Mouse (Mus musculus): Measurements from ENCODE around the gene Tsc22d2.

Tsc22d2 gene

DNA sequence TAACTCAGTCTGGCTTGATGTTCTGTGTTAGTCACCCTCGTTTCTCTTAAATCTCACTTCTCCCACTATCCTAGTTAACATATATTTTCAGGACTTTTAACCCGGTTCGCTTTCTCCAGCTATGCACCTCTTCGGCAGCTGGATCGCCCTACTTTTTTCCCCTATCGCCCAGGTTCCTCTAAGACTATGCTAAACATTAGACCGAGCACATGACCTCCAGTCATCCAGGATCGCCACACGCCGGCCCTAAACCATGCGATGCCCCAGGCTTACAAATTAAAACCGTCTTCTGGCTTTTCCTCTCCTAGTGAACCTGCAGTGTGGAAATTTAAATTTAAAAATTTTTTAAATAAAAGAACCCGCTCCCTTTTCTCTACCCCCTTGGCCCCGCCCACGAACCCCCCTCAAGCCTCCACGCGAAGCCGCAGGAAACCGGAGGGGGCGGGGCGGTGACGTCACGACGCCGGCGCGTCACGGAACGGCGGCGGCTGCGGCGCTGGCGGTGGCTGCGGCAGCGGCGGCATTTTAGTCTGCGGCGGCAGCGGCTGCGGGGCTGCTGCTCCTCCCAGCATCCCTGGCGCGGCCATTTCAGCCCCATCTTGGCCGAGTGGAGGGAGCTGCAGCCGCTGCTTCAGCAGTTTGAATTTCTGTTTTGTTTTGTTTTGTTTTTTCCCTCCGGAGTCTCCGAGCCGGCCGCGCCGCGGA lies at the start of gene Tsc22d2:
Tsc22d2 (plus strand) TSS at position 482 of the 705 bp plus-strand sequence.
- DNase-seq (ENCODE audit: low read depth, low spot score) = peak; percentile 88

DNA sequence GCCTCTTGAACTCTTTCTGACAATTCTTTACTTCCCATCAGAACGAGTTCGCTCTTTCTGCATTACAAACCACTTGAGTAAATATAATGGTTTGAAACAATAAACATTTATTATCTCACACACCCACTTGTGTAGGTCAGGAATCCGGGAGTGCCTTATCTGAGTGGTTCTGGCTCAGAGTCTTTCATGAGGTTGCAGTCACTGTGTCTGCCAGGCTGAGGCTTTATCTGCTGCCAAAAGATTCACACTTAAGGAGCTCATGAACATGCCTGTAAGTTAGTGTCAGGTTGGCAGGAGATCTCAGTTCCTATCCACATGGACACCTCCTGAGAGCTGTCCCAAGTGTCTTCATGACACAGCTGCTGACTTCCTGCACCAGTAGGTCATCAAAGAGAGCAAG lies 47.8 kb upstream of the Tsc22d2 start:
- no peak for DNase-seq (ENCODE audit: low read depth, low spot score)

DNA sequence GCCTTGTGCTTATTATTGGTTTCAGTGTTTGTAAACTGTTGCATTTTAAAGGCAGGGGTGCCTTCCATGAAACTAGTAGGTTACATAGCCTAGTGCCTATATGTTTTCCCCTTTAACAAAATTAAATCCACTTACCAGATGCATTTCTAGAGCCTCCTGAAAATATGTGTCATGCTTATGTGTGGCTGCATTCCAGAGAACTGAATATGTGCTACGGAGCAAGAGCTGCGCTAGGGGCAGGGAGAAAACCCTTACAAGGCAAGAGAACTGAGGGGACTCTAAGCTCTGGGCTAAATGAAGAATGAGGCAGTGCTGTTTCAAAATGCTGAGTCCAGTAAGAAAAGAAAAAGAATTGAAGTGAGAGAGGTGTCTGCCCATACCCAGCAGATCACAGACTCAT lies 43.7 kb upstream of the Tsc22d2 start:
- no peak for DNase-seq (ENCODE audit: low read depth, low spot score)

DNA sequence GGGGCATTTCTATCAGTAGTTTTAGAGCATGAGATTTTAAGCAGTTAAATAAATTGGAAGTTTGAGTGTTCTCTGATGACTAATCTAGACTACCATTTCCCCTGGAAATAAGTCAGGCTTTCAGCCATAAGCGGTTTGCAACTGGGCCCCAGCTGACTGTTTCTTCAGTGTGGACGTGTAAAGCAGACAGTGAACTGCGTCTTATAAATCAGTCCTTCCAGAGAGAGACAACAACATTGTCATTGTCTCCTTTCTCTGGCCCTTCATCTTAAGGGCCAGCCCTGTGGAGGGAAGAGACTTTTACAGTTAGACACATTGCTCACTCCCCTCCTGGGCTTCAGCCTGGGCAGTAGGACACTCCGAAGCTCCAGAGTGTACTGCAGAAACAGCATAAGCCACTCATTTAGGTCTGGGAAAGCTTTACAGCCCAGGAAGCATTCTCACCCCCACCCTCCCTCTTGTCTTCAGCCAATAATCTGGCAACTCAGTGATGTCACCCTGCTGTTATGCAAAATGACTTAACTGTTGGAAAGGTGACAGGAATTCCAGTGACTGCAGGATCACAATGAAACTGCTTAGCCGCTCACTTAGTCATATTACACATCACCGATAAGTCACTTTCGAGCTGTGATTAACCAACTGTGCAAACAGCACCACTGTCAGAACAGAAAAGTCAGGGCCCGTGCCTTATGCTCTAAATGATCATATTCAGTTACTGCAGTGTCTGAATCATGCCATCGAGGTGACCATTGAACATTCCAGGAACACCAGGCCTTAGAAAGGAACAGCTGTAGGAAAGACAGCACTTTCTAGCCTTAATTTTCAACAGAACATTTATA lies 42.2 kb upstream of the Tsc22d2 start:
- peak; percentile 85 for DNase-seq (ENCODE audit: low read depth, low spot score)

DNA sequence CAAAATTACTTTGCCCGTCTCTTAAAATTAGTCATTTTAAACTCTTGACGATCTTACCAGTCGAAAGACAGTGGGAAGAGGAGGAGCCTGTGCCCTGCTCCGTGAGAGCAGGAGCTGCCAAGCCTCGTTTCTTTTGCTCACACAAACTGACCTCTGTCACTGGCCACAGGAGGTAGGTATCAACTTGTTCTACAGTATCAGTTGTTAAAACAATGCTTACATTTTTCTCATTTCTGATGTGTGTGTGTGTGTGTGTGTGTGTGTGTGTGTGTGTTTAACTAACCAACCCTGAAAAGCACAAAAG lies 41.7 kb upstream of the Tsc22d2 start:
- DNase-seq (ENCODE audit: low read depth, low spot score) = no peak

DNA sequence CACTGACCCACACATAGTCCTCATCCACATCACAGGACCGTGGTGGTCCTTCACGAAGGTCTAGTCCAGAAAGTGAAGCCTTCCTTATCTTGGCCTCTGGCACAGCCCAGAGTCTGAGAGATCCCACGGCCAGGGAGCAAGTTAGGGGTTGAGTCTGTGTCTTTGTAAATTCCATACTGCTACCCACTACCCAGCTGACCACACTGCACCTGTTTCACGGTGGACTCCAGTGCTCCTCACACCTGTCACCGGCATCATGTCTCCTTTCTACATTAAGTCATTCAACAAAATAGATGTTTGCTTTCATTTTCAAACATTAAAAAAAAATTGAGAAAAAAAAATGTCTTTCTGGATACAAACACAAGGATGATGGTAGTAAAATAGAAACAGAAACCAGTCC lies 40.2 kb upstream of the Tsc22d2 start:
- no peak for DNase-seq (ENCODE audit: low read depth, low spot score)

DNA sequence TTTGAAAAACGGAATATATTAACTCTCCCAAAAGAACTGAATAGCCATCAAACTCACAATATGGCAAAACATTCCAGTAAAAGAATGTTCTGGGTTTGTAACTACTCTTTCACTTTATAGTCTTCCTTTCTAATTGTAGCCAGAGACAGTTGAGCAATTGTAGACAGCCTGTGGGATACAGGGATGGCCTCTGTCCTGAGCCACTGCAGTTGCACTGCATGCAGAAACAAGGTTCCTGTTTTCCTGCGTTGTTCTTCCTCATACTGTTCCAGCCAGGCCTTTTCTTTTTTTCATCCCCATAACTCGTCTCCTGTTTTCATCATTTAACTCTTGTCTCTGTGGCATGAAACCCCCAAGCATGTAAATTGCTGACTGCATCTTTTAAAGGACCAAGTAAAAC lies 37.8 kb upstream of the Tsc22d2 start:
- DNase-seq (ENCODE audit: low read depth, low spot score) = no peak

DNA sequence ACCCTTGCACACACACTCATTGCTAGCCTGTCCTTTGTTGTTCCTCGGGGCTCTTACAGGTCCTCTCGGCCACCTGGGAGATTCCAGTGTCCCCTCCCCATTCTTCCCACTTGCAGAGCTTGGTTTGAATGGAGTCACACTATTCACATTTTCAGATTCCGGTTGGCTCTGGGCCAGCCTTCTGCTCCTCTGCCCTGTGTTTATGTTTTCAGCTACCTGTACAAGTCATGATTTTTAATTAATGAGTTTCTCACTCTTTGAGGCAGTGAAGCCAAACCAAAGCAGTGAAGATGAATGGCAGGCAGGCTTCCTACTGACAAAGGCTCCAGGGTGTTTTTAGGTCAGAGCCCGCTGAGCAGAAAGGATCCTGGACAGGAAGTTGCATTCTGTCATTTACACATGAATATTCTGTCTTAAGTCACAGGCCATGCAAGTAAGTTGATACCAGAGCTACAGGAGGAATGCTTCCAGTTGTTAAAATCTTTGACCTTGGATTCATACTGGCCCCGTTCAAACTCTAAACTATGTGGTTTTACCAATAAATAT lies 36.9 kb upstream of the Tsc22d2 start:
- peak; percentile 71 for DNase-seq (ENCODE audit: low read depth, low spot score)

DNA sequence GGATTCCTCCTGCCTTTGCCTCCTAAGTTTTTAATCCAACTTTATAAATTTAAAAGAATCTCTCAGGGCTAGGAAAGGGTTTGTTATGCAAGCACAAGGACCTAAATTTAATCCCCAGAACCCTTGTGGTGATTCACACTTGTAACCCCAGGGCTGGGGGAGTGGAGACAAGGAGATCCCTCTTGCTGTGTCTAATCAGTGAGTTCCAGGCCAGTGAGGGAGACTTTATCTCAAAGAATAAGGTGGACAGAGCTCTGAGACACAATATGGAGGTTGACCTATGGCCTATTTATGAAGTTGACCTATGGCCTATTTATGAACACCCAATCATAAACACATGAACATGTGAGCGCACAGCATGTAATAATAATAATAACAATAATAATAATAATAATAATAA lies 31.8 kb upstream of the Tsc22d2 start:
- no peak for DNase-seq (ENCODE audit: low read depth, low spot score)

DNA sequence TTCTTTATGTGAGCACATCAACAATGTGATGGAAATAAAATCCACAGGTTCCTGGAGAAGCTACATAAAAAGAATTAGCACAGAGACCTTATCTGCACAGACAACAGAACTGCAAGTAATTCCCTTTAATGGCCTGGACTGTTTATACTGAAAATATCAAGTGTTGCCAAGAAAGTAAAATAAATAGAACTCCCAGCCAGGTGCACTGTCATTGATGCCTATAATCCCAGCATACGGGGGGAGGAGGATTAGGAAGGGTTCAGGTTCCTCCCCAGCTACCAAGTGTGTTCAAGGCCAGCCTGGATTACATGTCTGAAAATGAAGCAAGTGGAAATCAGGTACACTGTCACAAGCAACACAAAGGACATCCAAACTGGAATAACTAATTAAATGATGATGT lies 29.5 kb upstream of the Tsc22d2 start:
- DNase-seq (ENCODE audit: low read depth, low spot score) = no peak

DNA sequence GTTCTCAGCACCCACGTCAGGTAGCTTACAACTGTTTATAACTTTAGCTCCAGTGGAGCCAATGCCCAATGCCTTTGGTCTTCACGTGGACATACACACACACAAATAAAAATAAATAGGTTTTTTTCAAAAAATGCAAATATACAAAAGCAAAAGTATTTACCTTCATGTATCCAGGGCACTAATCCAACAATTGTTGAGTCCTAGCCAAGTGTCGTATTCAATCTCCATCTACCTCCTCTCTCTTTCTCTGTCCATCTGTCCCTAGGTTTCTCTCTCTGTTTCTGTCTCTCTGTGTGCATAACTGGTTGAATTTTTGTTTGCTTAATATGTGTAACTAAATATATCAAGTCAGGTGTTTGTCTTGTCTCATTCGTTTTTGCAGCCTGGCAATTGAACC lies 25.8 kb upstream of the Tsc22d2 start:
- no peak for DNase-seq (ENCODE audit: low read depth, low spot score)

DNA sequence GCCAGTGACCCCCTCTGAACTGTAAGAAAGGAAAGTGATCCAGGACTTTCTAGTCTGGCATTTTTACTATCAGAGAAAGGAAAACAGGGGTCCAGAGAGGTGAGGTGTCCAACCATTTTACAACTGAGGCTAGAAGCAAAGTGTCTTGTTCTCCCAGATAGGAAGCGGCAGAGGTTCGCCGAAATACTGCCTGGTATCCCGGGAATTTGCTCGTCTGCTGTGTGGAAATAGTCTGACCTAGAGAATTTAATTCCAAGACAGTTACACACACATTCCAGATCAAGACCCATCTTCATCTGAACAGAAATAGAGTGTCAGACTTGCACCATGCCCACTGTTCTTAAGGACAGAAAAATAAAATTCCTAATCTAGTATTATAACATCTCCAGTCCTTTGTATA lies 16.0 kb upstream of the Tsc22d2 start:
- DNase-seq (ENCODE audit: low read depth, low spot score) = no peak

DNA sequence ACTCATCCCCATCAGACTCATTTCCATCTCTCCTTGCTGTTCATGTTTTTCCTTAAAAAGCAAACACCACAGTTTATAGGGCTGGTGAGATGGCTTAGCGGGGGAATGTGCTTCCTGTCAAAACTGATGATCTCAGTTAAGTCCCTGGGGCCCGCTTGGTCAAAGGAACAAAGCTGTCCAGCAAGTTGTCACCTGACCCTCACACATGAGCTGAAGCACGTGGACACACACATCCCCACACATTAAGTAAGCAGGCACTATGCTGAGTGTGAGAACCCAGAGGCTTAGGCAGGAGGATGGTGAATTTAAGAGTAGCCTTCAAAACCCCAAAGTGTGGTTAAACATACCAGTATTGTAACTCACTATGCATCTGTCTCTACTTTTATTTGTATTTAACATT lies 14.6 kb upstream of the Tsc22d2 start:
- no peak for DNase-seq (ENCODE audit: low read depth, low spot score)

DNA sequence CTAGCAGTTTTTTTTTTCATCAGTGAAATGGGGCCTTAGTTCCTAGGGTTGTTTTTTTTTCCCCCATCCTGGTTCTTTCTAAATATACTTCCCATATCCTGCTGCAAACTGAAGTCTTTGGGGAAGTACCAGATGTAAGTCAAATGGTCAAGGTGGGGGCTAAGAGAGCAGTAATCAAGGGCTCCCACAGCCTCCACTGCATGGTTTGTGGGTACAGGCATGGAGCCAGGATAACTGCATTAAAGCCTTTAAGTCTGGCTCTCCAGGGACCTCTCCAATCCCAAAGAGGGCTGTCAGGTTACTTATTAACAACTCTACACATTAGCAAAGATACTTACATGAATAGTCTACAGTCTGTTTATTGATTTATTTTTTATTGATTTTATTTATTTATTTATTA lies 2.8 kb upstream of the Tsc22d2 start:
- no peak for DNase-seq (ENCODE audit: low read depth, low spot score)

DNA sequence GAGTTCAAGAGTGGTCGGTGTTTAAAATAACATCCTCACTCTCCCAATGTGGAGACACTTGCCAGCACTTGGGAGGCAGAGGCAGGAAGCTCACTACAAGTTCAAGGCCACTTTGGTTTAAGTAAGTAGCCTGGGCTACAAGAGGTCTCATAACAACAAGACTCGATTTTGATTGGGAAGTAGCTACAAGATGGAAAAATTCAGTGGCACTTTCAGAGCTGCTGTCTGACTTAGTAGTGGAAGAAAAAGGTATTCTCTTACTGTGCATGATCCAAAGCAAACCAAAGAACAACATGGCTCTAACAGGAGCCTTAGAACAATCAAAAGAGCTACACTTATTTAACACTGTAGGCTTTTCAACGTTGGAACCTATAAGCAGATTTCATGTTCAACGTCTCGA lies 844 bp upstream of the Tsc22d2 start:
- peak; percentile 20 for DNase-seq (ENCODE audit: low read depth, low spot score)

DNA sequence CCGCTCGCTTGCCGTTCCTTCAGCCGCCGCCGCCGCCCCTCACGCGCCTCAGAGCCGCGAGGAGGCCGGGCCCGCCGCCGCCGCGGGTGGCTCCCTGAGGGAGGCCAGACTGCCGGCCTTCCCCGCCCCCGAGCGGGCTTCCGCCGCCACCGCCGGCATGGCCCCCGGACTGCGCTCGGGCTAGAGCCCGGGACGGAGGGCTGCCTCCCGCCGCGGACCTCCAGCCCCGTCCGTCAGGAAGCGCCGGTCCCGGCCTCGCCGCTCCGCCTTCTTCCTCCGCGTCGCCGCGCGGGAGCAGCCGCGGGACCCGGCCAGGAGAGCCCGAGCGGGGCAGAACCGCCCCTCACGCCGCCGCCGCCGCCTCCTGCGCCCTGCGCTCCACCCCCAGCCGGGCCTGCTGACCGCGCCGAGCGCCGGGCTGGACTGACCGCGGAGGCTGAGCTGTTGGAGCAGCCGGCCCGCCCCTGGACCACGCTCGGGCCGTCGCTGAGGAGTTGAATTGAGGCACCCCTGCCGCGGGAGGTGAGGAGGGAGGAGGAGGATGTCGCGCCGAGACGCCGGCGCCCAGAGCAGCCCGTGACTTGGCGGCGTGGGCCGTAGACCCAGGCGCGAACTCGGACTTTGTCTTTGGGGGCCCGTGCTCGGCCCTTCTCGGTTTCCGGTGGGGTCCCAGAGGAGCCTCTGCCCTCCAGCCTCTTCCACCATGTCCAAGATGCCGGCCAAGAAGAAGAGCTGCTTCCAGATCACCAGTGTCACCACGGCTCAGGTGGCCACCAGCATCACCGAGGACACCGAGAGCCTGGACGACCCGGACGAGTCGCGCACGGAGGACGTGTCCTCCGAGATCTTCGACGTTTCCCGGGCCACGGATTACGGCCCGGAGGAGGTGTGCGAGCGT lies 720 bp downstream of the Tsc22d2 start:
- DNase-seq (ENCODE audit: low read depth, low spot score) = peak; percentile 35

DNA sequence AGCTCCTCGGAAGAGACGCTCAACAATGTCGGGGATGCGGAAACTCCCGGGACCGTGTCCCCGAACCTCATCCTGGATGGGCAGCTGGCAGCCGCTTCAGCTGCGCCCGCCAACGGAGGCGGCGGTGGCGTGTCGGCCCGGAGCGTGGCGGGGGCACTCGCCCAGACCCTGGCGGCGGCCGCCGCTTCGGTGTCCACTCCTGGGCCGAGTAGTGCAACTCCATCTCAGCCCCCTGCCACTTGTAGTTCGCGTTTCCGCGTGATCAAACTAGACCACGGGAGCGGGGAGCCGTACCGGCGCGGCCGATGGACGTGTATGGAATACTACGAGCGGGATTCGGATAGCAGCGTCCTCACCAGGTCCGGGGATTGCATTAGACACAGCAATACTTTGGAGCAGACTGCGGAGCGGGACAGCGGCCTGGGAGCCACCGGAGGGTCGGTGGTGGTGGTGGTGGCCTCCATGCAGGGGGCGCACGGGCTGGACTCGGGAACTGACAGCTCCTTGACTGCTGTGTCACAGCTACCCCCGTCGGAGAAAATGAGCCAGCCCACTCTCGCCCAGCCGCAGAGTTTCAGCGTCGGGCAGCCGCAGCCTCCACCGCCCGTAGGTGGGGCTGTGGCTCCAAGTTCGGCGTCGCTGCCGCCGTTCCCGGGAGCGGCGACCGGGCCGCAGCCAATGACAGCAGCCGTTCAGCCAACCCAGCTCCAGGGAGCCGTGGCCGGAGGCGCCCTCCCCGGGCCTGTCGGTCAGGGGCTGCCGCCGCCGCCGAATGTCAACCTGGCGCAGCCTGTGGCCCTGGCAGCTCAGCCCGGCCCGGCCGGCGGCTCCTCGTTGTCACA lies 1.6 kb downstream of the Tsc22d2 start:
- DNase-seq (ENCODE audit: low read depth, low spot score) = peak; percentile 56

DNA sequence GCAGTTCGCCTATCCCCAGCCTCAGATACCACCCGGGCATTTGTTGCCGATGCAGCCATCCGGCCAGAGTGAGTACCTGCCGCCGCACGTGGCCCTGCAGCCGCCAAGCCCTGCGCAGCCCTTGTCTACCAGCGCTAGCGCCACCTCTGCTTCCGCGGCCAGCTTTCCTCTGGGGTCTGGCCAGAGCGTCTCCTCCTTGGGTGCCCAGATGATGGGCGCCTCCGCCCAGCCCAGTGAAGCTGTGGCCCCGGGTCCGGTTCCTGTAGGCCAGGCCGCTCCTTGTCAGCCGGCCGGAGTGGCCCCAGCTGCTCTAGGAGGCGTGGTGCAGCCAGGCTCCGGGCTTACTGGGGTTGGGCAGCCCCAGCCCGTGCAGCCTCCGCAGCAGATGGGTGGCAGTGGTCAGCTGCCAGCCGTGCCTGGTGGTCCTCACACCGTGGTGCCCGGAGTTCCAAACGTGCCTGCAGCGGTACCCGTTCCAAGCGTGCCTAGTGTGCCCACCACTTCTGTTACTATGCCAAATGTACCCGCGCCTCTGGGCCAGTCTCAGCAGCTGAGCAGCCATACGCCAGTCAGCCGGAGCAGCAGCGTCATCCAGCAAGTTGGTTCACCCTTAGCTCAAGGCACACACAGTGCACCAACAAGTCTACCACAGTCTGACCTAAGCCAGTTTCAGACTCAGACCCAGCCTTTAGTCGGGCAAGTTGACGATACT lies 2.4 kb downstream of the Tsc22d2 start:
- peak; percentile 18 for DNase-seq (ENCODE audit: low read depth, low spot score)

DNA sequence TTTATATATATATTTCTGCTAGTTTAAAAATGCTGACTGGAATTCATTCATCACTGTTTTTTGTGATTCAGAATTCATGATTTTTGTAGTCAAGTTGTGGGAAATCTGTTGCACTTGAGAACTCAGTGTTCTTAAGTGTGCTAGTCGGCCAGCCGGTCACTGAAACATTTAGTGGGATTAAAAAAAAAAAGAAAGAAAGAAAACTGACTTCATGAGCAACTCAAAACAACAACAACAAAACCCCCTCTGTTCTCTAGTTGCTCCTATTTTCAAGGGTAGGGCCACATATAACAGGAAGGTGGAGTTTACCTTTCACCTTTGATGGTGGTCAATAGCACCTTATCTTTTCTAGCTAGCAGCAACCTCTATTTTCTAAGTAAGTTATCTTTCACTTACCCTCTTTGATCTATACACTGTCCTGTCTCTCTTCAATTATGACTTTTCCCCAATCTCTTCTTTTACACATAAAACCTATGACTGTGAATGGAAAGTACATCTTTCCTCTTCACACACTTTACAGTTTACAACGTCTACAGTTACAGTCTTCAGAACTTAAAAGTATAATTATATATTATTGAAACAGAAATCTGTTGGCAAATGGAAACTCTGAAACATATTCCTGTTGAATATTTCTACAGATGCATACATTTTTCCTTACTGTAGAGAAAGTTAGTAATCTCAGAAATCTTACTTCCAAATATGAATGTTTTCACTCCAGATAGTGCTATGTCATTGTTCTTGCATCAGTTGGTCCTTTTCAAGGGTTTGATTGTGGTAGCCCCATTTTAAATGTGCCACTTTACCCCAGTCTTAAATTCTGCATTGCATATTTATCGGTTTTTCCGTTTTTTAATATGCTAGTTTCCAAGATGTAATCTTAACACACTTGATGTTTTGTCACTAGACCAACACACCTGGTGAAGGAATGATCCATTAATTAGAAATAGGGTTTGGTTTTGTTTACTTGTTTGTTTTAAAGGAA lies 4.5 kb downstream of the Tsc22d2 start:
- no peak for DNase-seq (ENCODE audit: low read depth, low spot score)

All from R1 (cell line).